Comparison of ENCODE assay signal across 8 mouse cellular contexts in the genomic region with DNA sequence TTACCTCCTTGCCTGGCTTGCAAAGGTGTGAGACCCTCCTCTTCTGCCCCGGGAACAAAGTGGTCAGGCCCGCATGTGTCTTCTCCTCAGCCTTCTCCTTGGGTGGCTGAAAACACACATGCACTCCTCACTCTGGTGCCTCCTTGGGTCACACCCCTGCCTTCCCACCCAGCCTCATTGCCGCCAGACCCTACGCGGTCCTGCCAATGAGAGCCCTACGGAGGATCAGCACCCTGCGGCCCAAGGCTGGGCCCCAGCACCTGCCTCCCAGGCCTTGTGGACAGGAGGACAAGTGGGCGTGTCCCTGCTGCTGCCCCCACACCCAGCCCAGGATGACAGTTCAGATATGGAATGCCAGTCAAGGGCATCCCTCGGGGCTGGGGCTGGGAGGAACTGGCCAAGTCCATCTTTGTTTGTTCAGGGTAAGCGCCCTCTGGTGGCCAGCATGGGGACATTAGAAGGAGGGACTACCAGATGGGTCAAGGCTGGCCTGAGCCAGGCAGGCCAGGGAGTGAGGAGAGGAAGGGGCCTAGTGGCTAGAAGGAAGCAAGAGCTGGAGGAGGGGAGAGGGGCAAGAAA. TPM values are rescaled to one million over a fixed set of nuclear protein-coding genes. Genes with fewer than 3 reads are reported as not detected.
DNase-seq lines count a peak whose midpoint lies in the region; ATAC-seq and TF ChIP-seq lines count a peak whose summit lies in the region.
"Had no signal": no experiment of that assay in that cellular context is flagged by ENCODE, and none has a peak within 500 bp of the region (broad histone marks: within the 10 kb centered on the region; RNA-seq: fewer than 3 reads in every experiment).

No protein-coding gene starts in this region.

- TF ChIP-seq POLR2A in CH12.LX (IDR thresholded peaks at IDR 0.05; ENCODE audit: low read depth, low read length) = no peak
- TF ChIP-seq POLR2A in small intestine, adult 2 months (IDR thresholded peaks at IDR 0.05; ENCODE audit: low read depth, low read length) = no peak

- no peak for TF ChIP-seq EP300 in CH12.LX (IDR thresholded peaks at IDR 0.05; ENCODE audit: low read length)

- H3K9me3 ChIP-seq in CH12.LX (replicated peaks; ENCODE audit: low read length) = no peaks in the 10 kb centered on the region
- H3K9me3 ChIP-seq in heart, embryonic 10.5 days = no peaks in the 10 kb centered on the region
- no peaks in the 10 kb centered on the region for H3K9me3 ChIP-seq in kidney, postnatal 0 days (replicated peaks; ENCODE audit: low read length)

- H3K27ac ChIP-seq in CH12.LX (ENCODE audit: insufficient read depth, low read depth) = no peak overlapping the region
- H3K27ac ChIP-seq in heart, embryonic 10.5 days = peak overlapping the region; percentile 29; the same call in 1 of the 2 replicates
- H3K27ac ChIP-seq in kidney, postnatal 0 days = no peak overlapping the region
- H3K27ac ChIP-seq in small intestine, adult 2 months (ENCODE audit: insufficient read depth, low read depth, low read length) = no peak overlapping the region

- peak; percentile 30 for DNase-seq in CH12.LX (ENCODE audit: extremely low read depth)
- DNase-seq in Patski (ENCODE audit: low read depth, low spot score) = no peak
- peak; percentile 72 for DNase-seq in embryo, embryonic 10 days (ENCODE audit: low spot score)
- DNase-seq in heart, embryonic 10.5 days (ENCODE audit: low spot score) = peak; percentile 91
- DNase-seq in kidney, postnatal 0 days (ENCODE audit: low spot score) = peak; percentile 83

- WGBS in heart, embryonic 10.5 days = 70% methylated on average over 10 of the region's 10 CpGs
- WGBS in kidney, postnatal 0 days = 69% methylated on average over 10 of the region's 10 CpGs
- 75% methylated on average over 10 of the region's 10 CpGs for WGBS in small intestine, adult 2 months

- H3K36me3 ChIP-seq in CH12.LX (replicated peaks in 1 of 2; ENCODE audit: control insufficient read depth in 1 of 2, insufficient read depth in 1 of 2, low read length in 1 of 2) = peaks cover 71 to 94% of the 10 kb centered on the region in 2 experiments
- peaks cover 77% of the 10 kb centered on the region for H3K36me3 ChIP-seq in heart, embryonic 10.5 days
- peaks cover 49% of the 10 kb centered on the region for H3K36me3 ChIP-seq in kidney, postnatal 0 days (ENCODE audit: insufficient read depth, low read length)
- peaks cover 67% of the 10 kb centered on the region for H3K36me3 ChIP-seq in small intestine, adult 2 months (ENCODE audit: control insufficient read depth, insufficient read depth, low read length)

- CTCF ChIA-PET in Patski (lab: Charles Lee) = interaction anchor here (2.2 kb wide), 1 partner anchor 39 kb away, joined by 8 read pairs; no protein-coding TSS in a partner anchor

- peaks cover 0 to 6% of the 10 kb centered on the region in 2 experiments; a peak in 2 of 4 replicates for H3K4me1 ChIP-seq in CH12.LX (ENCODE audit: control insufficient read depth in 1 of 2, insufficient read depth in 2 of 2)
- peaks cover 41% of the 10 kb centered on the region for H3K4me1 ChIP-seq in heart, embryonic 10.5 days
- H3K4me1 ChIP-seq in kidney, postnatal 0 days (replicated peaks; ENCODE audit: insufficient read depth, low read length) = no peaks in the 10 kb centered on the region
- no peaks in the 10 kb centered on the region for H3K4me1 ChIP-seq in small intestine, adult 2 months (ENCODE audit: control insufficient read depth, insufficient read depth, insufficient read length, low read length)

- in situ Hi-C loops in CH12.LX (cut with MboI; ENCODE audit: low pct_ligation_motif_present, low pct_unique_long_range_greater_than_20kb, low sequenced_read_pairs) (no loop called here), Patski (cut with MboI; ENCODE audit: low pct_unique_long_range_greater_than_20kb) (no loop called here)

- TF ChIP-seq CTCF in CH12.LX (conservative IDR thresholded peaks at IDR 0.05 in 1 of 2, IDR thresholded peaks at IDR 0.05 in 1 of 2; ENCODE audit: low read depth in 2 of 2, low read length in 2 of 2) (peak; percentile 10 to 70; a peak in 2 of 4 replicates), Patski (IDR thresholded peaks at IDR 0.05) (no peak)
- TF ChIP-seq CTCF in kidney, postnatal 0 days (IDR thresholded peaks at IDR 0.05; ENCODE audit: low read depth) = peak; percentile 85
- peak; percentile 74; the same call in 1 of the 2 replicates for TF ChIP-seq CTCF in small intestine, adult 2 months (IDR thresholded peaks at IDR 0.05; ENCODE audit: extremely low read depth, insufficient read length, insufficient replicate concordance, low read depth, low read length)

- H3K4me3 ChIP-seq in CH12.LX (replicated peaks in 1 of 3; ENCODE audit: low read depth in 2 of 3, low read length in 2 of 3, poor library complexity in 1 of 3) = no peak overlapping the region
- no peak overlapping the region for H3K4me3 ChIP-seq in heart, embryonic 10.5 days
- no peak overlapping the region for H3K4me3 ChIP-seq in kidney, postnatal 0 days (replicated peaks; ENCODE audit: low read depth, low read length)
- no peak overlapping the region for H3K4me3 ChIP-seq in small intestine, adult 2 months (ENCODE audit: low read depth, low read length)

- POLR2A ChIA-PET in Patski (lab: Charles Lee) = no interaction called here

- H3K4me2 ChIP-seq in CH12.LX (ENCODE audit: insufficient read depth, low read depth, poor library complexity, severe bottlenecking) = no peak overlapping the region
- no peak overlapping the region for H3K4me2 ChIP-seq in kidney, postnatal 0 days (ENCODE audit: low read length)

- H3K79me2 ChIP-seq in CH12.LX (replicated peaks; ENCODE audit: control insufficient read depth, extremely low read depth, insufficient read depth, poor library complexity, severe bottlenecking) = peaks cover 9% of the 10 kb centered on the region; the same call in 1 of the 2 replicates

- dilution Hi-C loops in CH12.LX (cut with MboI; ENCODE audit: extremely low pct_ligation_motif_present, extremely low pct_unique_long_range_greater_than_20kb, low sequenced_read_pairs) = no loop called here

- H3K27me3 ChIP-seq in CH12.LX (replicated peaks) = no peaks in the 10 kb centered on the region
- no peaks in the 10 kb centered on the region for H3K27me3 ChIP-seq in Patski
- H3K27me3 ChIP-seq in heart, embryonic 10.5 days (ENCODE audit: insufficient read depth, poor library complexity, severe bottlenecking) = no peaks in the 10 kb centered on the region
- no peaks in the 10 kb centered on the region for H3K27me3 ChIP-seq in kidney, postnatal 0 days (ENCODE audit: insufficient read depth, low read length)
- no peaks in the 10 kb centered on the region for H3K27me3 ChIP-seq in small intestine, adult 2 months (ENCODE audit: control insufficient read depth, insufficient read depth, low read length)

- H3K9ac ChIP-seq in CH12.LX (ENCODE audit: insufficient read depth, low read depth) = no peak overlapping the region
- no peak overlapping the region for H3K9ac ChIP-seq in kidney, postnatal 0 days (ENCODE audit: low read depth, low read length)

- peak; percentile 42 for ATAC-seq in Patski
- ATAC-seq in kidney, postnatal 0 days (replicated peaks; ENCODE audit: low FRiP score, low read depth) = peak; percentile 55
- ATAC-seq in megakaryocyte-erythroid progenitor cell, adult 5-6 weeks (replicated peaks; ENCODE audit: low FRiP score, low TSS enrichment, poor library complexity, severe bottlenecking) = 0 out of 2 replicates have a peak, but pooled peaks have one; percentile 33

- peak; percentile 10 for TF ChIP-seq RAD21 in CH12.LX (IDR thresholded peaks at IDR 0.05; ENCODE audit: low read depth, low read length)

RNA-seq across cellular contexts. Expression of gene Atp8b3, which starts 9.6 kb away (rescaled TPM):
- 0.08 and 0.21 TPM in 2 replicates for total RNA-seq in CH12.LX (2012; rRNA removed)
- 0.14 and 0.21 TPM in 2 replicates for total RNA-seq in CH12.LX (2014; rRNA removed)
- 0.11 and 0.27 TPM in 2 replicates for polyA plus RNA-seq in CH12.LX (2012; ENCODE audit: insufficient read length, low read depth)
- polyA plus RNA-seq in Patski (2021) = 0.24 TPM
- polyA plus RNA-seq in heart, embryonic 10.5 days (2016; fragmentation: Nextera tagmentation; extraction: Ambion mirVana) = 0.31 and 0.32 TPM in 2 replicates
- 0.09 and 0.16 TPM in 2 replicates for polyA plus RNA-seq in kidney, postnatal 0 days (2015; fragmentation: Nextera tagmentation; extraction: Ambion mirVana)
- total RNA-seq in megakaryocyte-erythroid progenitor cell, adult 5-6 weeks (2014; fragmentation: Nextera tagmentation) = not detected in 2 replicates
- not detected in 2 replicates for total RNA-seq in megakaryocyte-erythroid progenitor cell, adult 5-6 weeks (2017)
- not detected in 2 replicates for polyA plus RNA-seq in small intestine, adult 2 months (2012; rRNA removed)

RNA-seq across cellular contexts. Expression of gene Rexo1, which starts 12.8 kb away (rescaled TPM):
- total RNA-seq in CH12.LX (2012; rRNA removed) (16.5 and 17.7 TPM in 2 replicates), CH12.LX (2014; rRNA removed) (6.3 and 7.0 TPM in 2 replicates)
- polyA plus RNA-seq in CH12.LX (2012; ENCODE audit: insufficient read length, low read depth) (31.6 and 41.9 TPM in 2 replicates), Patski (2021) (32.2 TPM)
- polyA plus RNA-seq in heart, embryonic 10.5 days (2016; fragmentation: Nextera tagmentation; extraction: Ambion mirVana) = 25.1 and 26.9 TPM in 2 replicates
- polyA plus RNA-seq in kidney, postnatal 0 days (2015; fragmentation: Nextera tagmentation; extraction: Ambion mirVana) = 16.8 and 17.3 TPM in 2 replicates
- total RNA-seq in megakaryocyte-erythroid progenitor cell, adult 5-6 weeks (2014; fragmentation: Nextera tagmentation) = 52.1 and 57.1 TPM in 2 replicates
- 9.8 and 15.3 TPM in 2 replicates for total RNA-seq in megakaryocyte-erythroid progenitor cell, adult 5-6 weeks (2017)
- 33.1 and 63.7 TPM in 2 replicates for polyA plus RNA-seq in small intestine, adult 2 months (2012; rRNA removed)

RNA-seq across cellular contexts. Expression of gene Klf16, which starts 28.6 kb away (rescaled TPM):
- total RNA-seq in CH12.LX (2012; rRNA removed) (84.8 and 94.0 TPM in 2 replicates), CH12.LX (2014; rRNA removed) (14.1 and 14.5 TPM in 2 replicates)
- polyA plus RNA-seq in CH12.LX (2012; ENCODE audit: insufficient read length, low read depth) (30.9 and 38.2 TPM in 2 replicates), Patski (2021) (18.7 TPM)
- polyA plus RNA-seq in heart, embryonic 10.5 days (2016; fragmentation: Nextera tagmentation; extraction: Ambion mirVana) = 7.9 and 8.1 TPM in 2 replicates
- polyA plus RNA-seq in kidney, postnatal 0 days (2015; fragmentation: Nextera tagmentation; extraction: Ambion mirVana) = 8.1 and 8.8 TPM in 2 replicates
- total RNA-seq in megakaryocyte-erythroid progenitor cell, adult 5-6 weeks (2014; fragmentation: Nextera tagmentation) = 21.0 and 24.9 TPM in 2 replicates
- 7.2 and 14.6 TPM in 2 replicates for total RNA-seq in megakaryocyte-erythroid progenitor cell, adult 5-6 weeks (2017)
- polyA plus RNA-seq in small intestine, adult 2 months (2012; rRNA removed) = 18.4 and 33.2 TPM in 2 replicates

RNA-seq across cellular contexts. Expression of gene Abhd17a, which starts 41.6 kb away (rescaled TPM):
- total RNA-seq in CH12.LX (2012; rRNA removed) = 49.1 and 52.8 TPM in 2 replicates
- 28.0 and 37.2 TPM in 2 replicates for total RNA-seq in CH12.LX (2014; rRNA removed)
- 44.6 and 48.0 TPM in 2 replicates for polyA plus RNA-seq in CH12.LX (2012; ENCODE audit: insufficient read length, low read depth)
- polyA plus RNA-seq in Patski (2021) = 74.3 TPM
- polyA plus RNA-seq in heart, embryonic 10.5 days (2016; fragmentation: Nextera tagmentation; extraction: Ambion mirVana) = 94.1 and 120 TPM in 2 replicates
- 104 and 121 TPM in 2 replicates for polyA plus RNA-seq in kidney, postnatal 0 days (2015; fragmentation: Nextera tagmentation; extraction: Ambion mirVana)
- total RNA-seq in megakaryocyte-erythroid progenitor cell, adult 5-6 weeks (2014; fragmentation: Nextera tagmentation) = 55.0 and 63.1 TPM in 2 replicates
- 13.7 and 19.4 TPM in 2 replicates for total RNA-seq in megakaryocyte-erythroid progenitor cell, adult 5-6 weeks (2017)
- polyA plus RNA-seq in small intestine, adult 2 months (2012; rRNA removed) = 381 and 644 TPM in 2 replicates

RNA-seq across cellular contexts. Expression of gene Onecut3, which starts 53.9 kb away (rescaled TPM):
- total RNA-seq in CH12.LX (2012; rRNA removed) (not detected in 2 replicates), CH12.LX (2014; rRNA removed) (not detected in 2 replicates)
- polyA plus RNA-seq in CH12.LX (2012; ENCODE audit: insufficient read length, low read depth) (not detected in 2 replicates), Patski (2021) (not detected)
- 0.44 TPM in 1 of 2 replicates, not detected in the other for polyA plus RNA-seq in heart, embryonic 10.5 days (2016; fragmentation: Nextera tagmentation; extraction: Ambion mirVana)
- polyA plus RNA-seq in kidney, postnatal 0 days (2015; fragmentation: Nextera tagmentation; extraction: Ambion mirVana) = not detected in 2 replicates
- total RNA-seq in megakaryocyte-erythroid progenitor cell, adult 5-6 weeks (2014; fragmentation: Nextera tagmentation) = not detected in 2 replicates
- total RNA-seq in megakaryocyte-erythroid progenitor cell, adult 5-6 weeks (2017) = not detected in 2 replicates
- 0.29 and 2.8 TPM in 2 replicates for polyA plus RNA-seq in small intestine, adult 2 months (2012; rRNA removed)
- total RNA-seq: left cerebral cortex, postnatal 10 days had no signal
